Mouse (Mus musculus): Measurements from ENCODE around the gene Gm45716. TPM values are rescaled to one million over a fixed set of nuclear protein-coding genes. Genes with fewer than 3 reads are reported as not detected.

Gene Gm45716
- polyA plus RNA-seq, 1 experiment from 2014 or later = 23.6 TPM

- Histone ChIP-seq H3K9me3 (no peaks in the 10 kb centered on the region), H3K4me2 (no peak overlapping the region)
- WGBS = 40% methylated on average over 2 of the region's 2 CpGs
Observed at GRCm38 (mm10) chr11:90220750-90221149, 33.3 kb downstream of the Gm45716 start.

DNA sequence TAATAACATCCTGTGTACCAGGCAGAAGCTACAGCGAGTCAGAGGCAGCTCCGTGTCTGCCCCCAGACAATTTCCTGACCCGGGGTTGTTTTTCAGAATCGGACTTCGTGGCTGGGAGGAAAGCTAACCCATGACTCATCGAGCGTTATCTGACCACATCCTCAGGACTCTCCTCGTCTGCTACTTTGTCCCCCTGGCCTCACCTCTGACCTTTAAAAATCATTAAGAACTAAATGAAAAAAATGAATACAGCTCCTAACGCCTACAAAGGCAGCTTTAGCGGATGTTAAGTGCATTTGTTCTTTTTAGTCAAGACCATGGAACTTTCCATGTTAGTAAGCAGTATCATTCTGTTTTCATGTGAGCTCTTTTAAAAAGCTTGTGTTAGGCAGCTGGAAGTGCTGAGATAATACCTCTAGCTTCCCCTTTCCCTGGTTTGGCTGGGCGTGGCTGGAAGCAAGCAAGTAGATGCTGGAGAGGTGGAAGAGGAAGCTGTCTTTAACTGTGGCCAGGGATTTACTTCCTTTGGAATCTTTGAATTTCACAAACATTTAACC is 37.5 kb downstream of the Gm45716 start:
- H3K9ac ChIP-seq = no peak overlapping the region
- ATAC-seq (replicated peaks) = no peak
- H3K4me1 ChIP-seq = no peaks in the 10 kb centered on the region
- H3K4me3 ChIP-seq = no peak overlapping the region
- H3K4me2 ChIP-seq = no peak overlapping the region
- no peaks in the 10 kb centered on the region for H3K9me3 ChIP-seq
- WGBS = 79% methylated on average over 11 of the region's 11 CpGs
- H3K27ac ChIP-seq = no peak overlapping the region
- no peaks in the 10 kb centered on the region for H3K27me3 ChIP-seq (replicated peaks)
- H3K36me3 ChIP-seq (replicated peaks) = no peaks in the 10 kb centered on the region

More at GRCm38 (mm10) chr11:90220750-90221149, 33.3 kb downstream of the Gm45716 start:
- no peak overlapping the region for H3K27ac ChIP-seq
- H3K9ac ChIP-seq = no peak overlapping the region
- H3K27me3 ChIP-seq (replicated peaks) = no peaks in the 10 kb centered on the region
- no peaks in the 10 kb centered on the region for H3K36me3 ChIP-seq (replicated peaks)
- H3K4me1 ChIP-seq = no peaks in the 10 kb centered on the region
- no peak overlapping the region for H3K4me3 ChIP-seq
- no peak for ATAC-seq (replicated peaks)

GRCm38 (mm10) chr11:90227000-90227922 is 39.8 kb downstream of the Gm45716 start:
- Histone ChIP-seq H3K4me2 (no peak overlapping the region), H3K9me3 (no peaks in the 10 kb centered on the region), H3K27me3 (replicated peaks) (no peaks in the 10 kb centered on the region), H3K36me3 (replicated peaks) (no peaks in the 10 kb centered on the region), H3K27ac (no peak overlapping the region), H3K9ac (no peak overlapping the region), H3K4me1 (no peaks in the 10 kb centered on the region), H3K4me3 (no peak overlapping the region)
- 40% methylated on average over 12 of the region's 12 CpGs for WGBS
- ATAC-seq (replicated peaks) = no peak

DNA sequence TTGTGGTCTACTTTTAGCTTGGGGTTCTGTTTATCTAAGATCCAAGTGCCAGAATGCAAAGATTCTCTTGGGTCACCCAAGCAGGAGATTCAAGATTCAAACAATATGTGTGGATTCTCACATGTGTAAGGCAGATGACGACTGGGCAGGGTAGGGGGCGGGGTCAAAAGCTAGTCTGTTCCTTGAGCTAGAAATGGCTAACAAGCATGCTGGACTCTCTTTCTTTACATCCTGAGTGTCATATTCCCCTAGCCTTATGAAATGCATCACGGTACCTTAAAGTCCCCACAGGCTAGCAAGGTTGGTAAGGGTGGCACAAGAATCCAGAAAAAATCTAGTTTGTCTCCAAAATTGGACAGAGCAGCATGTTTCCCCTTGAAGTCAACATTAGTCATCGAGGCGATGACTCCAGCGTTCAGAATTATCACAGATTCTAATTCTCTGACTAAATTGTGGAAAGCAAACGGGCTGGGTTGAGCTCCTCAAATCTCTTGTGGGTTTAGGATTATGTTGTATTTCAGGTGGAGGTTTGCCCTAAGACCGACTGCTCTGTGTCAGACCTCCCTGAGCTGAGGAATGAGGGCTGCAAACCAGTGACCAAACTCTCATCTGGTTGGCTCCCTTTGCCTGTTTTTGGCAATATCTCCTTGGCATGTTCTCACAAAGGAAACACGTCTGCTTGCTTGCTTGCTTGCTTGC is 40.9 kb downstream of the Gm45716 start:
- no peak overlapping the region for H3K4me3 ChIP-seq
- WGBS = 88% methylated on average over 9 of the region's 9 CpGs
- no peak for ATAC-seq (replicated peaks)
- H3K27me3 ChIP-seq (replicated peaks) = no peaks in the 10 kb centered on the region
- no peak overlapping the region for H3K9ac ChIP-seq
- no peak overlapping the region for H3K4me2 ChIP-seq
- H3K4me1 ChIP-seq = no peaks in the 10 kb centered on the region
- H3K9me3 ChIP-seq = no peaks in the 10 kb centered on the region
- no peak overlapping the region for H3K27ac ChIP-seq
- no peaks in the 10 kb centered on the region for H3K36me3 ChIP-seq (replicated peaks)

- Histone ChIP-seq H3K27ac (no peak overlapping the region), H3K9me3 (no peaks in the 10 kb centered on the region), H3K4me2 (no peak overlapping the region), H3K4me3 (no peak overlapping the region), H3K9ac (no peak overlapping the region), H3K36me3 (replicated peaks) (no peaks in the 10 kb centered on the region), H3K4me1 (no peaks in the 10 kb centered on the region), H3K27me3 (replicated peaks) (no peaks in the 10 kb centered on the region)
- no peak for ATAC-seq (replicated peaks)
Observed at GRCm38 (mm10) chr11:90229800-90230199, 42.3 kb downstream of the Gm45716 start.

- WGBS = 67% methylated on average over 2 of the region's 2 CpGs
Observed at GRCm38 (mm10) chr11:90230671-90231070, 43.2 kb downstream of the Gm45716 start.

DNA sequence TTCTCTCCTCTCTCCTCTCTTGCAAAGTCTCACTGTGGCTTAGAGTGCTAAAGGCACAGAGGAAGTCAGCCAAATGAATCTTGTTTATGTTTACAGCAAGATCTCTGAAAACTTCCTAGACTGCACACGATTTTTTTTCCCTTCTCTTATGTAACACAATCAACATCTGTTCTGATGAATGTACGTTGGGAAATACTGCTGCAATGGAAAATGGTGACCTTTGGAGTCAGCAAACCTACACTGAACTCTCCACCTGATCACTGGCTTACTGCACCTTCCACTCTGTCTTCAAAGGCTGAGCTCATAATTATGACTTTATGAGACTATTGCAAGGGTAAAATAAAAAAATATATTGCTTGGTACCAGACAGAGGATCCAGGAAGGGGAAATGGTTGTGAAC is 44.1 kb downstream of the Gm45716 start:
- Histone ChIP-seq H3K27ac (no peak overlapping the region), H3K4me3 (no peak overlapping the region), H3K4me1 (no peaks in the 10 kb centered on the region), H3K27me3 (replicated peaks) (no peaks in the 10 kb centered on the region), H3K9ac (no peak overlapping the region), H3K4me2 (no peak overlapping the region), H3K9me3 (no peaks in the 10 kb centered on the region), H3K36me3 (replicated peaks) (no peaks in the 10 kb centered on the region)
- WGBS = 83% methylated on average over 2 of the region's 2 CpGs
- ATAC-seq (replicated peaks) = no peak

More at GRCm38 (mm10) chr11:90230671-90231070, 43.2 kb downstream of the Gm45716 start:
- no peak for ATAC-seq (replicated peaks)
- Histone ChIP-seq H3K4me1 (no peaks in the 10 kb centered on the region), H3K9me3 (no peaks in the 10 kb centered on the region), H3K4me3 (no peak overlapping the region), H3K9ac (no peak overlapping the region), H3K4me2 (no peak overlapping the region), H3K36me3 (replicated peaks) (no peaks in the 10 kb centered on the region), H3K27ac (no peak overlapping the region), H3K27me3 (replicated peaks) (no peaks in the 10 kb centered on the region)

- Histone ChIP-seq H3K9me3 (no peaks in the 10 kb centered on the region), H3K4me2 (no peak overlapping the region), H3K27me3 (replicated peaks) (no peaks in the 10 kb centered on the region), H3K4me1 (no peaks in the 10 kb centered on the region), H3K4me3 (no peak overlapping the region), H3K9ac (no peak overlapping the region), H3K36me3 (replicated peaks) (no peaks in the 10 kb centered on the region), H3K27ac (no peak overlapping the region)
- no peak for ATAC-seq (replicated peaks)
- 58% methylated on average over 4 of the region's 4 CpGs for WGBS
Observed at GRCm38 (mm10) chr11:90232685-90233084, 45.2 kb downstream of the Gm45716 start.

DNA sequence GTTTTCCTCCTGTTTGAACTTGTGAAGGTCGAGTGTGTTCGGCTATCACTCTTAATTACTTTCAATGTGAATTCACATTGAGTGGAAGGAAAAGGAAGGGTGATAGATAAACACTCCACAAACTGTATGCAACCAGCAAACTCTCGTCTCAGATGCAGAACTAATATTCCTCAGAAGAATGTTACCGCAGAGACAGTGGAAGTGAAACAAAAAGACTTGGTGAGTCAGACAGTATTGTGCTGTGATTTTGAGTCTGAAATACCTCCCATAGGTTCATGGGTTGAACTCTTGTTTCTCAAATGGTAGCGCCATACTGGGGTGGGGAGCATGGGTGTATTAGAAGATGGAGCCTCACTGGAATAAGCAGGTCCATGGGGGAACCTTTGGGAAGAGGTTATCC is 47.7 kb downstream of the Gm45716 start:
- Histone ChIP-seq H3K27me3 (replicated peaks) (no peaks in the 10 kb centered on the region), H3K4me1 (no peaks in the 10 kb centered on the region), H3K9me3 (no peaks in the 10 kb centered on the region), H3K4me3 (no peak overlapping the region), H3K4me2 (no peak overlapping the region), H3K27ac (no peak overlapping the region), H3K9ac (no peak overlapping the region), H3K36me3 (replicated peaks) (no peaks in the 10 kb centered on the region)
- WGBS = 89% methylated on average over 5 of the region's 5 CpGs
- no peak for ATAC-seq (replicated peaks)

- Histone ChIP-seq H3K4me1 (no peaks in the 10 kb centered on the region), H3K36me3 (replicated peaks) (no peaks in the 10 kb centered on the region), H3K27me3 (replicated peaks) (no peaks in the 10 kb centered on the region), H3K4me2 (no peak overlapping the region), H3K4me3 (no peak overlapping the region), H3K9me3 (no peaks in the 10 kb centered on the region), H3K27ac (no peak overlapping the region), H3K9ac (no peak overlapping the region)
- no peak for ATAC-seq (replicated peaks)
- 54% methylated on average over 5 of the region's 5 CpGs for WGBS
Observed at GRCm38 (mm10) chr11:90237616-90238015, 50.1 kb downstream of the Gm45716 start.

DNA sequence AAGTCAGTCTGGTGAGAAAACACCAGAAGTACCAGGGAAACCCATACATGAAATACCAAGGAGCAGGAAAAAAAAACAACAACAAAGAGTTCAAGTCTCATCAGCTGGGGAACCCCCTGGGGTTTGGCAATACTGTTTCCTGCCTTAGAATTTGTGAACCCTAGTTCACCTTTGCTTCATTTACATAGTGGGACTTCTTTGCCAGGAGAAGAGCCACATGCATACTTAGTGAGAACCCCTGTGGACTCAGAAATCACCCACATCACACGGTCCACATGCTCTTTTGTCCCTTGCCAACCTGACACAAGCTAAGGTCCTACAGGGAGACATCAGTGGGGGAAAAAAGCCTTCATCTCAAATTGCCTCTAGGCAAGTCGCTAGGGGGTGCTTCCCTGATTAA is 51.2 kb downstream of the Gm45716 start:
- no peak overlapping the region for H3K4me3 ChIP-seq
- no peaks in the 10 kb centered on the region for H3K4me1 ChIP-seq
- H3K27ac ChIP-seq = no peak overlapping the region
- no peaks in the 10 kb centered on the region for H3K36me3 ChIP-seq (replicated peaks)
- H3K4me2 ChIP-seq = no peak overlapping the region
- H3K9ac ChIP-seq = no peak overlapping the region
- H3K27me3 ChIP-seq (replicated peaks) = no peaks in the 10 kb centered on the region
- no peak for ATAC-seq (replicated peaks)
- H3K9me3 ChIP-seq = no peaks in the 10 kb centered on the region
- WGBS = 41% methylated on average over 2 of the region's 2 CpGs

GRCm38 (mm10) chr11:90240652-90241330 is 53.3 kb downstream of the Gm45716 start:
- Histone ChIP-seq H3K4me2 (no peak overlapping the region), H3K9ac (no peak overlapping the region), H3K27ac (no peak overlapping the region), H3K4me1 (no peaks in the 10 kb centered on the region), H3K27me3 (replicated peaks) (no peaks in the 10 kb centered on the region), H3K9me3 (no peaks in the 10 kb centered on the region), H3K36me3 (replicated peaks) (no peaks in the 10 kb centered on the region), H3K4me3 (no peak overlapping the region)
- no peak for ATAC-seq (replicated peaks)
- 22% methylated on average over 6 of the region's 6 CpGs for WGBS

Data from midbrain, embryonic 15.5 days (tissue).